Mouse (Mus musculus) neural tube, embryonic 13.5 days (tissue): Measurements from ENCODE around the gene Prr11. TPM values are rescaled to one million over a fixed set of nuclear protein-coding genes. Genes with fewer than 3 reads are reported as not detected.

Experiments
- ATAC-seq: fragments of 200-750 bp; cut with Nextera tagmentation; 2 replicates; pipeline ENCODE4 v1.8.0; 2017; ENCODE audit warnings: low read depth, mild to moderate bottlenecking, moderate TSS enrichment, moderate library complexity
- H3K27ac ChIP-seq: fragments of 300-500 bp; sonication (generic); replicated peaks from 2 replicates; pipeline ENCODE4 v1.5.1; 2015; ENCODE audit warnings: moderate library complexity, mild to moderate bottlenecking, inconsistent platforms
- H3K27me3 ChIP-seq: fragments of 300-500 bp; sonication (generic); 2 replicates; pipeline ENCODE4 v1.6.1; 2015; ENCODE audit warnings: mild to moderate bottlenecking, inconsistent platforms
- H3K36me3 ChIP-seq: fragments of 300-500 bp; sonication (generic); 2 replicates; pipeline ENCODE4 v1.6.1; 2015; ENCODE audit warnings: mild to moderate bottlenecking, inconsistent platforms
- H3K4me1 ChIP-seq: fragments of 300-500 bp; sonication (generic); replicated peaks from 2 replicates; pipeline ENCODE4 v1.6.1; 2015; ENCODE audit warnings: inconsistent platforms
- H3K4me2 ChIP-seq: fragments of 300-500 bp; sonication (generic); 2 replicates; pipeline ENCODE4 v1.6.1; 2015; ENCODE audit warnings: inconsistent platforms, mild to moderate bottlenecking, moderate library complexity
- H3K4me3 ChIP-seq: fragments of 300-500 bp; sonication (generic); 2 replicates; pipeline ENCODE4 v1.5.1; 2015; ENCODE audit warnings: mild to moderate bottlenecking, inconsistent platforms
- H3K9ac ChIP-seq: fragments of 300-500 bp; sonication (generic); 2 replicates; pipeline ENCODE4 v1.6.1; 2015; ENCODE audit warnings: moderate library complexity, mild to moderate bottlenecking, inconsistent platforms
- H3K9me3 ChIP-seq: fragments of 300-500 bp; sonication (generic); 2 replicates; pipeline ENCODE4 v1.6.1; 2016; ENCODE audit warnings: inconsistent platforms
- WGBS: fragments of 180-500 bp; shearing (Covaris S2); methylation state at CpG from one replicate; pipeline ENCODE4 v1.1.7; 2015; 5-methylcytosine and 5-hydroxymethylcytosine counted together
- polyA plus RNA-seq: library from polyadenylated mRNA; unstranded; fragments of >200 nt; fragmentation: Nextera tagmentation; extraction: Ambion mirVana; gene quantifications from 2 replicates; pipeline ENCODE4 v1.2.1, GENCODE M21; 2015

Gene Prr11
- 3.5 and 4.0 TPM in 2 replicates for polyA plus RNA-seq

DNA sequence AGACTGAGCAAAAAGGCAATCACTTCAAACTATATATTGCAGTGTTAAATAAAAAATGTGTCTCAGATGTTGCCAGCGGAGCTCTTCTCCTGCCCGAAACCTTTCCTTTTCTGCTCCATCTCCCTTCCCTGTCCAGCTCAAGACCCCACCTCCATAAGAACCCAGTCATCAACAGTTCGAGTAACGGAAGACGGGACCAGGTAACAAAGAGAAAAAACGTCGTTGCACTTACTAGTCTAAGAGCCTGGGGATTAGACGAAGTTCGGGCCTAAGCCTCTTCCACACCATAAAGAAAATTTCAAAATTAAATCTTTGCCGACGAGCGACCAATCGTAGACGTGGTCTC, at the start of gene Prr11:
Prr11 (minus strand) TSS at position 300 of the 346 bp plus-strand sequence.
- WGBS, result under 1% methylated on average over 14 of the region's 14 CpGs
- peak; percentile 26 for ATAC-seq
- Histone ChIP-seq H3K9me3 (no peaks in the 10 kb centered on the region), H3K27me3 (no peaks in the 10 kb centered on the region), H3K4me3 (peak within 1 kb of the TSS; percentile 93), H3K4me2 (peak within 1 kb of the TSS; percentile 90), H3K4me1 (peaks cover 39% of the 10 kb centered on the region), H3K27ac (peak within 1 kb of the TSS; percentile 94), H3K36me3 (peaks cover 16% of the 10 kb centered on the region), H3K9ac (peak within 1 kb of the TSS; percentile 95)

- no peak overlapping the region for H3K4me2 ChIP-seq
- no peaks in the 10 kb centered on the region for H3K4me1 ChIP-seq
- H3K27ac ChIP-seq, result no peak overlapping the region
- H3K27me3 ChIP-seq, result no peaks in the 10 kb centered on the region
- peaks cover 44% of the 10 kb centered on the region for H3K36me3 ChIP-seq
- H3K9me3 ChIP-seq, result no peaks in the 10 kb centered on the region
- no peak overlapping the region for H3K4me3 ChIP-seq
- 93% methylated on average over 2 of the region's 2 CpGs for WGBS
- ATAC-seq, result no peak
- no peak overlapping the region for H3K9ac ChIP-seq
These were observed 49.5 kb upstream of the Prr11 start for GRCm38 (mm10) chr11:87158012-87158411.

DNA sequence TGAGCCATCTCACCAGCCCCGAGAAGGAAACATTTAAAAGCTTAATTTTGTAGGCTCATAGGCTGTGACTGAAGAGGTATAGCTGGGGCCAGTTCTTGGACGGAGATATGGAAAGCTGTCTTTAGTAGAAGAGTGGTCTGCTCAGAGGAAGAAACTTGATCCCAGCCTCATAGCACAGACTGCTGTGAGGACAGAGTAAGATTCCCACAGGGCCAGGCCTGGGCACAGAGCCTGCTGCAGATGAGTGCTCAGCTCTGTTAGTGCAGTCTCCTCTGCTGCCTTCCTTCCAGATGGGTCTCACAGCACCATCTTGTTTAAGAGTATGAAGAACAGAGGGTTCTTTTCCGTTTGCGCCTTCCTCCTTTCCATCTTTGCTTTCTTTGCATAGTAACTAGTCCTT, 27.7 kb upstream of the Prr11 start:
- Histone ChIP-seq H3K4me1 (no peaks in the 10 kb centered on the region), H3K9ac (no peak overlapping the region), H3K36me3 (peaks cover 41% of the 10 kb centered on the region), H3K9me3 (no peaks in the 10 kb centered on the region), H3K4me2 (no peak overlapping the region), H3K27me3 (no peaks in the 10 kb centered on the region), H3K4me3 (no peak overlapping the region), H3K27ac (no peak overlapping the region)
- ATAC-seq, result no peak
- WGBS, result 81% methylated on average over 4 of the region's 4 CpGs

DNA sequence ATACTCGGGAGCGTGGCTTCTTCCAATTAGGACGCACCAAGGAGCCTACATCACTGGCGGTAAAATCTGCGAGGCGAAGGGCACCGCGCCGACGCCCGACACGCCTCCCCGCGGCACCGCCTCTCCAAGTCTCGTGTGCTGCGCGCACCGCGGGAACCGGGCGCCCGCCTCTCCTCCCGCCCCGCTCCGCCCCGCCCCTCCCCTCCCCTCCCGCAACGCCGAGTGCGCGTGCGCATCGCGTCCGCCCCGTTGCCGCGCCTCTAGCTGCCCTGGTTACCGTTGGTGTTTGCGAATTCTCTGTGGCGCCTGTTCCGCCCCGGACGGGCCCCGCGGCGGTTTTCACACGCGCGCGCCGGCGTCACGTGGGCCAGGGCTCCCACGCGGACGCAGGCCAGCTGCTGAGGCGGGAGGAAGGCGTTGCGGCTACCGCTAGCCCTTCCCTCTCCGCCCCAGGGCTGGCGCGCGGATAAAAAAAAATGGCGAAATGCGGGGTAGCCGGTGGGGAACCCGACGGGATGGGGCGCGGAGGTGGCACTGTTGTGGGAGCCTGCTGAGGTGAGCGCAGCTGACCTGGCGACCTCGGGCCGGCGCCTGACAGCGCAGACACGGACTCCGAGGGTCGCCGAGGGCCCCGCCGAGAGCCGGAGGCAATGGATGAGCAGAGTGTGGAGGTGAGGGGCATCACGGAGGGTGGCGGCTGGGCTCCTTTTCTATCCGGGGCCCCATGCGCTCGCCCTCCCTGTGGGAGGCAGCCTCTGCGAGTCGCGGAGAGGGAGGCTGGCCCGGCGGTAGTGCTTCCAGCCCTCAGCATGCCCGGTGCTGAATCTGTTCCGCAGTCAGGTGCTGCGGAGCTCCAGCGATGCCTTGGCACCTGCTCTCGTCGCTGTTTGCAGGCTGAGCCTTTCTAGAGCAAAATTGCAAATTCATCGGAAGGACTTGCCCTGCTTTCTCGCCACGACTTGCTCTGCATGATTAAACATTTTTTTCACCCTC, 18.6 kb upstream of the Prr11 start, which contains the start of gene Trim37:
Trim37 (plus strand) TSS at position 254 of the 993 bp plus-strand sequence.
- H3K9ac ChIP-seq, result peak within 1 kb of the TSS; percentile 89
- peak within 1 kb of the TSS; percentile 85 for H3K4me3 ChIP-seq
- H3K9me3 ChIP-seq, result no peaks in the 10 kb centered on the region
- H3K4me2 ChIP-seq, result peak within 1 kb of the TSS; percentile 69
- peaks cover 27% of the 10 kb centered on the region for H3K4me1 ChIP-seq
- ATAC-seq, result peak; percentile 95
- H3K27me3 ChIP-seq, result no peaks in the 10 kb centered on the region
- peaks cover 33% of the 10 kb centered on the region for H3K36me3 ChIP-seq
- under 1% methylated on average over 90 of the region's 105 CpGs for WGBS
- H3K27ac ChIP-seq, result peak within 1 kb of the TSS; percentile 94

DNA sequence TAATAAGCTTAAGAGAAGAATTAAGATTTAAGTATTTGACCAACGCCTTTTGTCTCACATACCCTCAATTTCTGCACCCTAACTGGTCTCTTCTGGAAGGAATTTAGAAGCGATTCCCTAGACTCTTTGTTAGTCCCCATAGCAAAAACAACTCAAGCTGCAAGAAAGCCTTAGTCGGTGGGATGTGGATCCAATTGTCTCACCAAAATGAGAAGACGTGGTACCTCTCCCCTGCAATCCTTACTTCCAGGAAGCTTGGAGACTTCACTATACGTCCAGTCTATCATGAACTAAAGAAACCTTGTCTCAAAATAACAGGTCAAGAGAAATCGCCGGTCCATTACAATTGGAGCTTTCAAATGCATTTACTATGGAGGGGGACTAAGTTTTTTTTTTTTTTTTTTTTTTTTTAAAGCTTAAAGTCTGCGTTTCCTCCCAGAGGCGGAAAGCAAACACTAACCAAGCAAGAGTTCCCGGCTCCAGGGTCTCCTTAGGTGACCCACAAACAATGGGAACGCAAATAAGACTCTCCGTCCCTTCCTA, 17.8 kb upstream of the Prr11 start:
- Histone ChIP-seq H3K27ac (peak overlapping the region; percentile 94), H3K4me1 (peaks cover 27% of the 10 kb centered on the region), H3K27me3 (no peaks in the 10 kb centered on the region), H3K4me2 (peak overlapping the region; percentile 69), H3K9me3 (no peaks in the 10 kb centered on the region), H3K36me3 (peaks cover 33% of the 10 kb centered on the region), H3K4me3 (peak overlapping the region; percentile 85), H3K9ac (peak overlapping the region; percentile 89)
- 2% methylated on average over 12 of the region's 12 CpGs for WGBS
- ATAC-seq, result no peak

DNA sequence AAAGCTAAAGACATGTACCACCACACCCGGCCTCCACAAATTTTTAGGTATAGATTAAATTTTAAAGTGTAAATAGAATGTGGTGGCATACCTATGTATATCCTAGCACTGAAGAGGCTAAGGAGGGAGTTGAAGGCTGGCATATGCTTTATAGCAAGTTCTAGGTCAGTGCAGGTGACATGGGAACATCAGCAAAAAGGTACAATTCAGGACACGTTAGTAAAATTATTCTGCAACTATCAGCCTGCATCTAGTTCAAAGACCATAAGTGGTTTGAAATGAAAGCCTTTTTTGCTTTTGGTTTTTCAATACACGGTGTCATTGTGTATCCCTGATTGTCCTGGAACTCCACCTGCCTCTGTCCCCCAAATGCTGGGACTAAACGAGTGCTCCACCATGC, 17.1 kb upstream of the Prr11 start:
- Histone ChIP-seq H3K9ac (peak overlapping the region; percentile 89), H3K27me3 (no peaks in the 10 kb centered on the region), H3K4me2 (peak overlapping the region; percentile 69), H3K9me3 (no peaks in the 10 kb centered on the region), H3K27ac (peak overlapping the region; percentile 94), H3K4me3 (peak overlapping the region; percentile 85), H3K36me3 (peaks cover 36% of the 10 kb centered on the region), H3K4me1 (peaks cover 27% of the 10 kb centered on the region)
- ATAC-seq, result no peak
- 57% methylated on average over 4 of the region's 4 CpGs for WGBS

GRCm38 (mm10) chr11:87121864-87122263, 13.4 kb upstream of the Prr11 start:
- no peak for ATAC-seq
- no peaks in the 10 kb centered on the region for H3K9me3 ChIP-seq
- no peak overlapping the region for H3K9ac ChIP-seq
- H3K27me3 ChIP-seq, result no peaks in the 10 kb centered on the region
- WGBS, result 87% methylated on average over 8 of the region's 8 CpGs
- no peak overlapping the region for H3K4me2 ChIP-seq
- no peak overlapping the region for H3K27ac ChIP-seq
- peaks cover 8% of the 10 kb centered on the region for H3K4me1 ChIP-seq
- H3K4me3 ChIP-seq, result no peak overlapping the region
- H3K36me3 ChIP-seq, result peaks cover 65% of the 10 kb centered on the region

DNA sequence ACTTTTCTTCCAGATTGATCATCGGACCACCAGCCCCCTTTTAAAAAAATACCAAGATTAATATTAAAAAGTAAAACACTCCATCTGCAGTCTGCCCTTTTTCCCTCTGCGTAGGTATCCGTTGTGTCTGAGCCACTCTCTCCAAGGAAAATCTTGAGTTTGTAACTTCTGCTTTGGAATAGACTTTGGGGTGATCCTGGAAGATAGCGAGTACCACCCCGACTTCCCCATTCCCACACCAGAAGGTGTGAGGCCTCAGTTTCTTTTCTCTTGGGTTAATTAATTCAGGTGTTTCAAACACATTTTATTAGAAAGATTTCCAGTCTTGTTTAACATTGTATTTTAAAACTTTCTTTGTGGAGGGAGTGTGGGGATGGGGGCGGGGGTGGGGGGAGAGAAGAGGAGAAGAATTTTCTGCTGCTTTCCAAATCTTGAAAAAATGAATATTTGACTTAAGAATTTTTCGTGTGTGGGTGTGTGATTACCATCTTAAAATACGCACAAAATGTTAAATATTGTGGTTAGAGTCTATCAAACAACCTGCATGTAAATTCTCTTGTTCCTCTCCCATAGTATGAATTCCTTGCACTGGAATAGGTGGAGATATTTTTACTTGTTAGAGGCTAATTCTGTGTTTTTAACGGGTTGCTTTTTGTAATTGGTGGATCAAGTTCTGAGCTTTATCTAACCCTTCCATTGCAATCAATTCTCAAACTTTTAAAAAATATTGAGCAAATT, 1.8 kb upstream of the Prr11 start:
- Histone ChIP-seq H3K27ac (peak overlapping the region; percentile 94), H3K4me1 (peaks cover 42% of the 10 kb centered on the region), H3K4me2 (peak overlapping the region; percentile 90), H3K4me3 (peak overlapping the region; percentile 93), H3K9me3 (no peaks in the 10 kb centered on the region), H3K36me3 (peaks cover 13% of the 10 kb centered on the region), H3K27me3 (no peaks in the 10 kb centered on the region), H3K9ac (peak overlapping the region; percentile 95)
- ATAC-seq, result no peak
- 8% methylated on average over 9 of the region's 9 CpGs for WGBS

- peak overlapping the region; percentile 93 for H3K4me3 ChIP-seq
- H3K4me2 ChIP-seq, result peak overlapping the region; percentile 90
- ATAC-seq, result peak; percentile 6
- WGBS, result under 1% methylated on average over 42 of the region's 42 CpGs
- H3K27ac ChIP-seq, result peak overlapping the region; percentile 94
- no peaks in the 10 kb centered on the region for H3K27me3 ChIP-seq
- H3K36me3 ChIP-seq, result peaks cover 11% of the 10 kb centered on the region
- no peaks in the 10 kb centered on the region for H3K9me3 ChIP-seq
- peaks cover 42% of the 10 kb centered on the region for H3K4me1 ChIP-seq
- H3K9ac ChIP-seq, result peak overlapping the region; percentile 95
These were observed 1.1 kb upstream of the Prr11 start for GRCm38 (mm10) chr11:87109519-87110171.

DNA sequence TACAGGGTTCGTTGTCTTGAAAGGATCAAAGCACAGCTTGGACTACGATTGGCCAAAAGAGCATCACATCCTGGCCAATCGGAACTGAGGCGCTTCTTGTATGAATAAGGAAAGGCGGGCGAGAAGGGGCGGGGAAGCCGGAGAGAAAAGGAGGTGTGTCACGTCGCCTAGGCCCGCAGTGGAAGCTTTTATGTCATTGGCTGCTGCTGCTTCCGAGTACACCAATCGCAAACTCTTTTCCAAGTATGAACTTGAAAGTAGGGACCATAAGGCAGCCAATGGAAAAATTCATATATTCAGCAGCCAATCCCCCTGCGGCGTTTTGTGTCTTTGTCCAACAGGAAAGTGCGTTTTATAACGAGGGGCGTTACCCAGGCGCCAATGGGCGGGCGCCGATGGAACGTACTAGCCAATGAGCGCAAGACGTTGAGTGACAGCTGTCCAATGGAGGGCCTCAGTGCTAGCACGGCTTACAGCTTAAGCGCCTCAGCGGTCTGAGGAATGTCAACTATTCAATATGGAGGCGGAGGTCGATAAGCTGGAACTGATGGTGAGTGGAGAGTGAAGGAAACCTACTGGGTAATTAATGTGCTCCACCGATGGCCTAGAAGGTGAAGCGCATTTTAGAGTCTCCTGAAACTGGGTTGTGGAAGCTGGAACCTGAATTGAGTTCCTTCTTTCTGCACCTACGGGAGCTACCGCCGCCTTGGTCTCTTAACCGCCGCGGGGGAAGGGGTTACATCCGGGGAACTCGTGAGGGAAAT, 429 bp upstream of the Prr11 start, which contains the start of gene Ska2:
Ska2 (plus strand) TSS at position 480 of the 764 bp plus-strand sequence.
- peak within 1 kb of the TSS; percentile 94 for H3K27ac ChIP-seq
- H3K4me3 ChIP-seq, result peak within 1 kb of the TSS; percentile 93
- H3K27me3 ChIP-seq, result no peaks in the 10 kb centered on the region
- no peaks in the 10 kb centered on the region for H3K9me3 ChIP-seq
- WGBS, result 0% methylated on average over 40 of the region's 40 CpGs
- peak; percentile 100 for ATAC-seq
- H3K36me3 ChIP-seq, result peaks cover 16% of the 10 kb centered on the region
- H3K4me1 ChIP-seq, result peaks cover 42% of the 10 kb centered on the region
- peak within 1 kb of the TSS; percentile 95 for H3K9ac ChIP-seq
- peak within 1 kb of the TSS; percentile 90 for H3K4me2 ChIP-seq

DNA sequence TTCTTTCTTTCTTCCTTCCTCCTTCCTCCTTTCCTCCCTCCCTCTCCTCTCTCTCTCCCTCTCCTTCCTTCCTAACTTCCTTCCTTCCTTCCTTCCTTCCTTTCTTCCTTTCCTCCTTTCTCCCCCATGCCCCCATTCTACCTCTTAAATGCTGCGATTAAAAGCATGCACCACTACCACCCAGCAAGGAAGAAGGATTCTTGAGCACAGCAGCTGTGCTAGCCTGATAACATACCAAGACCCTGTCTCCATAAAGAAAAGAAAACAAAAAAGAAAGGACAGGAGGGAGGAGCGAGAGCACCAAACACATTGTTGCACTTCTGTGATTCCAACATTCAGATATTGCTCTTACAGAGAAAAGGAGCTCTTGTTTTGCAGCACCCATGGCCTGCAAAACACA, 21.4 kb downstream of the Prr11 start:
- H3K9me3 ChIP-seq, result no peaks in the 10 kb centered on the region
- 68% methylated on average over 2 of the region's 2 CpGs for WGBS
- no peak overlapping the region for H3K27ac ChIP-seq
- no peaks in the 10 kb centered on the region for H3K27me3 ChIP-seq
- H3K36me3 ChIP-seq, result peaks cover 38% of the 10 kb centered on the region
- H3K4me1 ChIP-seq, result peaks cover 34% of the 10 kb centered on the region
- ATAC-seq, result no peak
- peak overlapping the region; percentile 86 for H3K4me3 ChIP-seq
- H3K4me2 ChIP-seq, result peak overlapping the region; percentile 97
- H3K9ac ChIP-seq, result peak overlapping the region; percentile 85; the same call in 1 of the 2 replicates
